Mouse (Mus musculus) lung, adult 2 months (tissue): ENCODE measurements around the gene Sh3gl2.

Experiments
- CTCF ChIP-seq: fragments of 200-500 bp; IDR thresholded peaks from 2 replicates; pipeline ENCODE4 v1.5.1; 2011; ENCODE audit warnings: mild to moderate bottlenecking, low read length, control low read depth; ENCODE audit not compliant: insufficient read depth
- POLR2A ChIP-seq: fragments of 200-500 bp; IDR thresholded peaks from 2 replicates; pipeline ENCODE4 v1.6.1; 2011; ENCODE audit warnings: low read depth, mild to moderate bottlenecking, control low read depth, low read length, borderline replicate concordance; ENCODE audit errors: extremely low read depth

DNA sequence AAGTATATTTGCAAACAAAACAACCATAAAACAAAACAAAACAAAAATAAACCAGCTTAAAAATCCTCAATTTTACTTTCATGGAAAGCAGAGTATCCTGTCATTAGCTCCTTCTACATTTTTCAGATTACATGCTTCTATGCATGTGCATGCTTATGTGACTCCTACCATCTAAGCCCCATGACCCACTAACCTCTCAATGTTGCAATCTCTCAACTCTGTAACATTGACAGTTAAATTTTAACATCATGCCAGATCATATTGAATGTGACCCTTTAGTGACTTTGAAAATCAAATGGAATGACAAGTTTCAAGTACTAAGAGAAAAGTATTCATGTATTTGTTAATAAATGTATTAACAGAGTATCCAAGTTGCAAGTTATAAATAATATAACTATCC is 389.2 kb downstream of the Sh3gl2 start:
- TF ChIP-seq CTCF (no peak), POLR2A (no peak)
